Mouse (Mus musculus) hindbrain, embryonic 10.5 days (tissue): ENCODE data around the gene Sp1. TPM values are rescaled to one million over a fixed set of nuclear protein-coding genes. Genes with fewer than 3 reads are reported as not detected.

Experiments used
- DNase-seq: peaks from one replicate; pipeline ENCODE4 v3.0.0-alpha.2; 2017; ENCODE audit warnings: low spot score
- H3K27ac ChIP-seq: fragments of 300-500 bp; sonication (generic); 2 replicates; pipeline ENCODE4 v1.5.1; 2016; ENCODE audit warnings: mild to moderate bottlenecking, moderate library complexity
- H3K27me3 ChIP-seq: fragments of 300-500 bp; sonication (generic); 2 replicates; pipeline ENCODE4 v1.6.1; 2016; ENCODE audit warnings: mild to moderate bottlenecking; ENCODE audit not compliant: poor library complexity, insufficient read depth, severe bottlenecking
- H3K36me3 ChIP-seq: fragments of 300-500 bp; sonication (generic); 2 replicates; pipeline ENCODE4 v1.6.1; 2016; ENCODE audit warnings: mild to moderate bottlenecking, moderate library complexity
- H3K4me1 ChIP-seq: fragments of 300-500 bp; sonication (generic); replicated peaks from 2 replicates; pipeline ENCODE4 v1.6.1; 2016; ENCODE audit warnings: mild to moderate bottlenecking
- H3K4me3 ChIP-seq: fragments of 300-500 bp; sonication (generic); 2 replicates; pipeline ENCODE4 v1.5.1; 2016; ENCODE audit warnings: mild to moderate bottlenecking, moderate library complexity
- H3K9me3 ChIP-seq: fragments of 300-500 bp; sonication (generic); 2 replicates; pipeline ENCODE4 v1.6.1; 2016; ENCODE audit warnings: mild to moderate bottlenecking, moderate library complexity
- WGBS: fragments of 180-500 bp; shearing (Covaris S2); methylation state at CpG from one replicate; pipeline ENCODE4 v1.1.7; 2016; 5-methylcytosine and 5-hydroxymethylcytosine counted together
- polyA plus RNA-seq: library from polyadenylated mRNA; unstranded; fragments of >200 nt; fragmentation: Nextera tagmentation; extraction: Ambion mirVana; gene quantifications from 2 replicates; pipeline ENCODE4 v1.2.1, GENCODE M21; 2016

Sp1 gene
- polyA plus RNA-seq, 1 experiment from 2014 or later = 6.1 TPM

DNA sequence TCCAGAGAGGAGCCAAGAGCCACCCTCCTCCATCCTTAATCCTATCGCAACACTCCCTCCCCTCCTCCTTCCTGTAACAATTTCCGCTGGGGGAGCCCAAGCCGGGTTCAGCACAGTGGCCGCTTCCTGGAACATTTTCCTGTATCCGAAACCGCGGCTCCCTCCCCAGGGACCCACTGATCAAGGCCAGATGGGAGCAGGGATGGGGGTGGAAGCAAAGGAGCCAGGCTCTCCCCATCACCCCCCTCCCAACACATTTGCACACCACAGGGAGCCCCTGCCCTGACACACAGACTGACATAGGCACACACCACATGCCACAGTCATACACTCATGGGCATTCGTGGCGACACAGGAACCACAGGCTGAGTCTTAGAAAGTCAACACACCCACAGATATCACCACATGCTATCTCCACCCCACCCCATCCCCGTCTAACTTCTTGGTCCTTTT, 28.1 kb upstream of the Sp1 start:
- peak overlapping the region; percentile 80 for H3K4me3 ChIP-seq
- no peaks in the 10 kb centered on the region for H3K36me3 ChIP-seq
- 5% methylated on average over 10 of the region's 10 CpGs for WGBS
- peak; percentile 62 for DNase-seq
- peaks cover 22% of the 10 kb centered on the region for H3K27me3 ChIP-seq
- H3K9me3 ChIP-seq = no peaks in the 10 kb centered on the region
- peaks cover 30% of the 10 kb centered on the region for H3K4me1 ChIP-seq
- H3K27ac ChIP-seq = peak overlapping the region; percentile 54; the same call in 1 of the 2 replicates

DNA sequence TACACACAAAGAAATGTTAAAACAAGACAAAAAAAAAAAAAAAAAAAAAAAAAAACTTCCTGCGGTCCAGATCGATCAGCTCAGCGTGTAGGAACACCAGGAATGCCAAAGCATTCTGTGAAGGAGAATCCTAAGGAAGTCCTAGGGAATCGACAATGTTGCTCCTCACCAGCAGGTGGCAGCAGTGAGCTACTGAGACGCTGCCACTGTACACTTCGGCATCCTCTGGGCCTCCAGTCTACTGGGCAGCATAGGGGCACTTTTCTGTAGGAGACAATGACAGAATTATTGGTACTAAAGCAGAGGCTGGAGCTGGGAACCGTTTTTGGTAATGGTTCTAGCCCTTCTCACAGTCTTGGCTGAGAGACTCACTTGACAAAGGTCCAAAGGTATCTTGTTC, 24.4 kb upstream of the Sp1 start:
- H3K4me3 ChIP-seq = no peak overlapping the region
- 3% methylated on average over 7 of the region's 7 CpGs for WGBS
- H3K27ac ChIP-seq = 0 out of 2 replicates have a peak overlapping the region, but pooled peaks have one; percentile 4
- no peaks in the 10 kb centered on the region for H3K9me3 ChIP-seq
- H3K36me3 ChIP-seq = no peaks in the 10 kb centered on the region
- peak; percentile 83 for DNase-seq
- peaks cover 6% of the 10 kb centered on the region; the same call in 1 of the 2 replicates for H3K27me3 ChIP-seq
- H3K4me1 ChIP-seq = peaks cover 19% of the 10 kb centered on the region

DNA sequence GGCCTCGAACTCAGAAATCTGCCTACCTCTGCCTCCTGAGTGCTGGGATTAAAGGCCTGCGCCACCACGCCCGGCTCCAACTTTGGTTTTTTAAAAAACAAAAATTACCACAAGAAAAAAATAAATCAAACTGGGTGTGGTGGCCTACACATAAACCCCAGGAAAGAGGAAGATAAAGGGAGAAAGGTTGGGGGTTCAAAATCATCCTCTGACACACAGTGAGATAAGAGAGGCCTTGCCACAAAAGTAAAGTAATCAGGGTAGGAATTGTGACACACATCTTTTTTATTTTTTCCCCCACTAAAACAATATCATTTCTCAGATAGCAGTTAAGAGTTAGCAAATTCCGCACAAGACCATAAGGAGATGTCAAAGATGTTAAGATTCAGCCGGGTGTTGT, 22.3 kb upstream of the Sp1 start:
- no peak for DNase-seq
- no peak overlapping the region for H3K4me3 ChIP-seq
- H3K36me3 ChIP-seq = no peaks in the 10 kb centered on the region
- WGBS = 90% methylated on average over 6 of the region's 6 CpGs
- no peaks in the 10 kb centered on the region for H3K4me1 ChIP-seq
- H3K9me3 ChIP-seq = no peaks in the 10 kb centered on the region
- H3K27ac ChIP-seq = no peak overlapping the region
- no peaks in the 10 kb centered on the region; the same call in 1 of the 2 replicates for H3K27me3 ChIP-seq

DNA sequence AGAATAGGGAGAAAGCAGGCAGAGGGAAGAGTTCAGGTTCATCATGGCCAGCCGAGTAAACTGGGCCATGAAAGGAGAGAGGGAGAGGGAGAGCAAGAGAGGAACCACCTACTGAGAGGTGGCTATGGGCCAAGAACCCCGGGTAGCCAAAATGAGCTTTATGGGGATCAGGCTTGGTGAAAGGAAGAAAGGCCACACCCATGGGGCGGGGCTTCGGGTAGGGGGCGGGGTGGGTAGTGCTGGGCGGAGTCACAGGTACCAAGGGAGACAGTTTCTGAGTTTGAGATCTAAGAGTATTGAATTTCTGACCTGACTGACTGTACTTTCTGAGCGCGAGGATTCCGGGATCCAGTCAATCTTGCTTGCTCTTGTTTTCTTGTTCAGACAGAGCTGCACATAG, 19.3 kb upstream of the Sp1 start:
- Histone ChIP-seq H3K36me3 (no peaks in the 10 kb centered on the region), H3K4me1 (no peaks in the 10 kb centered on the region), H3K27ac (no peak overlapping the region), H3K9me3 (no peaks in the 10 kb centered on the region), H3K4me3 (no peak overlapping the region), H3K27me3 (no peaks in the 10 kb centered on the region)
- WGBS = 52% methylated on average over 9 of the region's 9 CpGs
- DNase-seq = no peak

DNA sequence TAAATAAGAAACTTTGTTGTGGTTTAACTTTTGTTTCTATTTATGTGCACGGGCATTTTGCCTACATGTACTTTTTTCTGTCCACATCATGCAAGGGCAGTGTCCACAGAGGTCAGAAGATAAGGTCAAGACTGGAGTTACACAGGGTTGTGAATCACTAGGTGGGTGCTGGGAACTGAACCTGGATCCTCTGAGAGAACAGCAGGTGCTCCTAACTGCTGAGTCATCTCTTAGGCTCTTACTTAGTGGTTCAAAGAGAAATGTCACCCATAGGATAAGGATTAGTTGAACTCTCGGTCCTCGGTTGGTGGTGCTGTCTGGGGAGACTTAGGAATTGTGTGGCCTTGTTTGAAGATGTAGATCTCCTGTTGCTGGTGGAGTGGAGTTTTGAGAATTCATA, 17.0 kb upstream of the Sp1 start:
- DNase-seq = no peak
- WGBS = 88% methylated on average over 3 of the region's 3 CpGs
- Histone ChIP-seq H3K36me3 (no peaks in the 10 kb centered on the region), H3K27me3 (no peaks in the 10 kb centered on the region), H3K4me1 (peaks cover 11% of the 10 kb centered on the region), H3K9me3 (no peaks in the 10 kb centered on the region), H3K4me3 (no peak overlapping the region), H3K27ac (no peak overlapping the region)

DNA sequence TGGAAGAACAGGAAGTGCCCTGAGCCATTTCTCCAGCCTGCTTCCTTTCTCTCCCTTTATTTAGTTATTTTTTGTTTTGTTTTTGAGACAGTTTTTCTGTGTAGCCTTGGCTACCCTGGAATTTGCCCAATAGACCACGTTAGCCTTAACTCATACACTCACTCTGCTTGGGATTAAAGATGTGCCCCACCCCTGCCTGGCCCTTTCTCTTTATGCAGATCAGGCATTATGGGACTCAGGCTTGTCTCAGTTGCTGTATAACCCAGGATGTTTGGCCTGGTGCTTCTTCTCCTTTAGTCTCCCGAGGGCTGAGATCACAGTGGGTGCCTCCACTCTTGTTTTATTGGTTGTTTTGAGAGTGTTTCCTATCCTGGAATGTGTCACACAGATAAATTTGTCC, 13.4 kb upstream of the Sp1 start:
- no peak overlapping the region for H3K27ac ChIP-seq
- 53% methylated on average over 2 of the region's 2 CpGs for WGBS
- H3K9me3 ChIP-seq = no peaks in the 10 kb centered on the region
- no peaks in the 10 kb centered on the region for H3K27me3 ChIP-seq
- DNase-seq = no peak
- no peaks in the 10 kb centered on the region for H3K36me3 ChIP-seq
- H3K4me3 ChIP-seq = no peak overlapping the region
- peaks cover 25% of the 10 kb centered on the region for H3K4me1 ChIP-seq

- no peaks in the 10 kb centered on the region for H3K27me3 ChIP-seq
- H3K4me1 ChIP-seq = peaks cover 29% of the 10 kb centered on the region
- no peak overlapping the region for H3K27ac ChIP-seq
- no peak for DNase-seq
- no peak overlapping the region for H3K4me3 ChIP-seq
- H3K36me3 ChIP-seq = no peaks in the 10 kb centered on the region
- no peaks in the 10 kb centered on the region for H3K9me3 ChIP-seq
These were observed 12.3 kb upstream of the Sp1 start for GRCm38 (mm10) chr15:102393584-102394014.

GRCm38 (mm10) chr15:102395061-102395460, 10.9 kb upstream of the Sp1 start:
- peak overlapping the region; percentile 63 for H3K27ac ChIP-seq
- no peaks in the 10 kb centered on the region for H3K27me3 ChIP-seq
- DNase-seq = peak; percentile 33
- H3K36me3 ChIP-seq = no peaks in the 10 kb centered on the region
- H3K4me1 ChIP-seq = peaks cover 43% of the 10 kb centered on the region
- H3K9me3 ChIP-seq = no peaks in the 10 kb centered on the region
- WGBS = 16% methylated on average over 3 of the region's 3 CpGs
- no peak overlapping the region for H3K4me3 ChIP-seq

GRCm38 (mm10) chr15:102398629-102399028, 7.3 kb upstream of the Sp1 start:
- 0 out of 2 replicates have a peak overlapping the region, but pooled peaks have one; percentile 89 for H3K27ac ChIP-seq
- no peaks in the 10 kb centered on the region for H3K36me3 ChIP-seq
- H3K4me3 ChIP-seq = no peak overlapping the region
- 22% methylated on average over 5 of the region's 5 CpGs for WGBS
- H3K27me3 ChIP-seq = no peaks in the 10 kb centered on the region
- no peak for DNase-seq
- H3K9me3 ChIP-seq = no peaks in the 10 kb centered on the region
- H3K4me1 ChIP-seq = peaks cover 47% of the 10 kb centered on the region

DNA sequence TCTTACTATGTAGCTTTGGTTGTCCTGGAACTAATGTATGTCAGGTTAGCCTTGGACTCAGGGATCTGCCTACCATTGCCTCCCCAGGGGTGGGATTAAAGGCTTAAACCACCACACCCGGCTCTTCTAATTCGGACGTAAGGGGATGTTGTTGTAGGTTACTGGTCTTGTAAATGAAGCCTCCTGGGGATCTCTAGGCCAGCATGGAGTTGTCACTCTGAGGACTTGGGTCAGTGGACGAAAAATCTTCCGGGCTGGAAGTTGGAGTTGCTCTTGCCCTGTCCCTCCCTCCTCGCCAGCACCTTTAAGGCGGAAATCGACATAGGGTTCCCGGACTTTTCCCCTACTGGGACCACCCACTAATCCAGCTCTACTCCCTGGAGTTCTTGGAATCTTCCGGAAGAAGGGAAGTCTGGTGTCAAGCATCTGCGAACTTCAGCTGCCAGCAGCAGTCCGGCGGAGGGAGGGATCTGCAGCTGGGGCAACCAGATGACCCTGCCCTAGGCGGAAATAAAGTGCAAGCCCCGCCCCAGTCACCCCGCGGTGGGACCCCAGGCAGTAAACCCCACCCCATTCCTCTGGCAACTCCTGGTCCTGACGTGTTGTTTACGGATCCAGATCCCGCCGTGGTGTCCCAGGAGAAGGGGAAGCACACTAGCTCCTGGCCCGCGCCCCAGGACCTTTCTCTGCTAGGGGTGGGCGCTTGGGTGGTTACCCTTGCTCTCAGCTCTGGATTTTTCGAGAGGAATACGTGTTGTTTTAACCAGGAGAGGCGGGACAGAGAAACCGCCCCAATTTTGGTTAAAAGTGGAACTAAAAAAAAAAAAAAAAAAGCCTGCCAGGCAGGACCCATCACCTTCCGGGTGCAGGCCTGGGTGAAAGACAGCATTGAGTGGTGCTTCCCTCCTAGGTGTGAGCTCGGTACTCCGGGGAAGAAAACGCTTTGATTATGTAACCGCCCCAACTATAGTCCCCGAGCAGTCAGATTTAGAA, 6.4 kb upstream of the Sp1 start:
- peak; percentile 85 for DNase-seq
- peak overlapping the region; percentile 89 for H3K27ac ChIP-seq
- H3K4me3 ChIP-seq = peak overlapping the region; percentile 61
- no peaks in the 10 kb centered on the region for H3K27me3 ChIP-seq
- H3K9me3 ChIP-seq = no peaks in the 10 kb centered on the region
- H3K4me1 ChIP-seq = peaks cover 40% of the 10 kb centered on the region
- no peaks in the 10 kb centered on the region for H3K36me3 ChIP-seq
- WGBS = 3% methylated on average over 34 of the region's 34 CpGs

DNA sequence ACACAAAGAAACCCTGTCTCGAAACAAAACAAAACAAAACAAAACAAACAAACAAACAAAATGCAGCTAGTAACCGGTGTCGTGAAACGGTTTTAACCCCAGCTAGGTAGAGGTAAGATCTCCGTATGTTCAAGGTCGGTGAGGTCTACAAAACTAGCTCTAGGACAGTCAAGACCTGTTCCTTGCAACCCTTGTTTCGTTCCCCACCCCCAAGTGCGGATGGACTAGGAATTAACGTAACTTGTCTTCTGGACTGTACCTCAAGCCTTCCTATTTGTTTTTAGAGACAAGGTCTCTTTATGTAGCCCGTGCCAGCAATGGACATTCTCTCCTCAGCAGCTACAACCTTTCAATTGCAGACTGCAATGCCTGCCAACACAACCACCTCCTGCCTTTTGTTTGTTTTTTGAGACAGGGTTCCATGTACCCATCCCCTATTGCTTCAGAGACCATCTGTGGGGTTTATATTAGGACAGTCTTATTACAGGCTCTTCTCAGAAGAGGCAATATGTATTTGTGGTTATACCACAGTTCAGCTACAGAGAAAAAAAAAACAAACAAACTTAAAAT, 5.4 kb upstream of the Sp1 start:
- Histone ChIP-seq H3K9me3 (no peaks in the 10 kb centered on the region), H3K4me1 (peaks cover 35% of the 10 kb centered on the region), H3K4me3 (no peak overlapping the region), H3K36me3 (no peaks in the 10 kb centered on the region), H3K27ac (peak overlapping the region; percentile 89; the same call in 1 of the 2 replicates), H3K27me3 (no peaks in the 10 kb centered on the region)
- DNase-seq = no peak
- WGBS = 78% methylated on average over 10 of the region's 10 CpGs

DNA sequence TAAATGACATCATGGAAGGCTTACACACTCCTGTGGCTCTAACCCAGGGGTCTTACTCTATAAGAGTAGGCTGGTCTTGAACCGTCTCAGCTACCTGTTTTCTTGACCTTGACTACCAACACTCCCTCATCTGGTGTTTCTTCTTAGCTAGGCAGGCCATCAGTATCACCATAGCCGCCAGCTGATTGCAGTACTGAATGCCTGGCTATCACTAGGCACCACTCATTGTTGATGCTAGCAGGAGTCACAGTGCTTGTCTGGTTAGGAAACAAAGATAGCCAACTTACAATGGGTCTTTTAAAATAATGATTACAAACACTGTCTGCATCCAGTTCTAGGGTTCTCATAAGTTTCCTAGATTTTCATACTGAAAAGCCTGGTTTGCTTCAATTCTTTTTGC, 4.7 kb upstream of the Sp1 start:
- Histone ChIP-seq H3K27me3 (no peaks in the 10 kb centered on the region), H3K4me1 (peaks cover 34% of the 10 kb centered on the region), H3K27ac (no peak overlapping the region), H3K36me3 (no peaks in the 10 kb centered on the region), H3K9me3 (no peaks in the 10 kb centered on the region), H3K4me3 (no peak overlapping the region)
- DNase-seq = no peak
- 60% methylated on average over 2 of the region's 2 CpGs for WGBS

GRCm38 (mm10) chr15:102402210-102402609, 3.7 kb upstream of the Sp1 start:
- H3K36me3 ChIP-seq = peaks cover under 1% of the 10 kb centered on the region; the same call in 1 of the 2 replicates
- peaks cover 42% of the 10 kb centered on the region for H3K4me1 ChIP-seq
- no peak for DNase-seq
- 97% methylated on average over 3 of the region's 3 CpGs for WGBS
- peak overlapping the region; percentile 23; the same call in 1 of the 2 replicates for H3K27ac ChIP-seq
- H3K4me3 ChIP-seq = no peak overlapping the region
- no peaks in the 10 kb centered on the region for H3K27me3 ChIP-seq
- no peaks in the 10 kb centered on the region for H3K9me3 ChIP-seq
